Mouse (Mus musculus) layer of hippocampus, adult 8-10 months (tissue): ENCODE results near the gene Araf. TPM values are rescaled to one million over a fixed set of nuclear protein-coding genes. Genes with fewer than 3 reads are reported as not detected.
A peak's percentile ranks its signal among the peaks of the same experiment; 100 is the strongest.

Source experiments
- DNase-seq, 2 experiments: peaks; one replicate each; pipeline ENCODE4 v3.0.0; 2022; ENCODE audit warnings: low spot score in 2 of 2
- microRNA-seq, 2 experiments: library from miRNA; unstranded; fragments of <30 nt; microRNA quantifications; one replicate each; pipeline ENCODE4 v1.2.0; 2022
- total RNA-seq, 4 experiments: library from RNA; stranded (reverse); gene quantifications; 2 replicates each; pipeline ENCODE4 v1.2.4; 2022

Araf gene
- total RNA-seq, 4 experiments from 2014 or later: 188 to 200 (median 196) TPM

DNA sequence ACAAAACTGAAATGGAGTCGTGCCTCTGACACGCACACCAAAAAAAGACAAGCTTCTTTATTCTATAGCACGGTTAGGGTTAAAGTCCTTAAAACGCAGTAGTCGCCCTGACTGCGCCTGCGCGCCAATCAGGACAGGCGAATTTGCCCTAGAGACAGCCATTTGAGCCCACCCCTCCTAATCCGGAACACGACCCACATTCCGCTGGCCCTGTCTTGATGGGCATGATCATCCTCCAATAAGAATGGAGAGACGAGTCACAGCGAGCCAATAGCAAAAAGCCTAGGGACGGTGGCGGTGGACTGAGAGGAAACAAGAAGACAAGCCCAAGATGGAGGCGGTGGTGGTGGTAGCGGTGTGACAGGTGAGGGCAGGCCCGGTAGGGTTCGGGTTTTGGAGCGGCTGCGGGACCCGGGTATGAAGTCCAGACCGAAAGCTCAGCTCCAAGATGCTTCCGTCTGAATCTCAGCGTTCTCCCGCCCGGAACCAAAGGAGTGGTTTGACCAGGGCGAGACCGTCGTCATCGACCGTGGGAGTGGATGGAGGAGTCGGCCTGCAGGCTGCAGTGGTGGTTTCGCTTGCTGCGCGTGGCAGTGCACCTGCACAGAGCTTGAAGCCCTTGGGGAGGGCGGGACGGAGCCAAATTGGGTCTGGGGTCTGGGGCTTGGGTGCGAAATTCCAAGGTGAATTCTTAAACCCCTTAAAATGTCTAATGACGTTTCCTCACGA lies 50.8 kb downstream of the Araf start:
- DNase-seq: peak; percentile 91 to 95

DNA sequence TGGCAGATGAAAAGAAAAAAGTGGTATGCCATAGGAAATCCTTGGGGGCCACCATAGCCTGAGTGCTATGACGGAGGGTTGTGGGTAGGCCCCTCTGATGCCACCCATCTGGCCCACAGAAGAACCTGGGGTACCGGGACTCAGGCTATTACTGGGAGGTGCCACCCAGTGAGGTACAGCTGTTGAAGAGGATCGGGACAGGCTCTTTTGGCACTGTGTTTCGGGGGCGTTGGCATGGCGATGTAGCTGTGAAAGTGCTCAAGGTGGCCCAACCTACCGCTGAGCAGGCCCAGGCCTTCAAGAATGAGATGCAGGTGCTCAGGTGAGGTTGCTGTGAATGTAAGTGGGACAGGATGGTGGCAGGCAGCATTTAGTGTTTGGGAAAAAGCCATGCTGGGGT lies 56.2 kb downstream of the Araf start:
- DNase-seq: no peak

DNA sequence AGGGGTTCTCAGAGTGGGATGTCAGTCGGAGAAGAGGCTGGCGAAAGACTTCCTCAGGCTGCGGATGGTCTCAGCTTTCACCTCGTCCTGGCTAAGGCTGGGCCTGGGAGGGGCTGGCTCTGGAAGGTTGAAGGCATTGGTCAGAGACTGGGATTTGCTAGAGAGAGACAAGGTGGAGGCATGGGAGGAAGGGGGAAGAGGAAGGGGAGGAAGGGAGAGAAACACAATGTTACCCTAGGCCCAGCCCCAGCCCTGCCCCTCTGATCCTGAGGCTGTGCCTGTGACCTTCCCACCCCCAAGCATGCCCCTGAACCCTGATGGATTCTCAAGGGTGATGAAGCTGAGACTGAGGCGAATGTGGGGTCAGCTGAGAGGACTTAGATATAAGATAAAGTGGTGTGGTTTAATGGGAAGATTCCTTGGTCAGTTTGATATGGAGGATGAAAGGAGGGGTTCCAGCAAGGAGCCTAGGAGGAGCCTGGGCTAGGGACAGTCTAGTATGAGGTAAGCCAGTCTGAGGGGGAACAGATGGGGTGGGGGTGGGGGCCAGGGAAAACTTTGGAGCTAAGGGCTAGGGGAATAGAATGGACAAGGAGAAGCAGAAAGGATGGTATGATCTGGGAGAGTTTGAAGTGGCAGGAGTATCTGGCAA lies 64.0 kb downstream of the Araf start:
- DNase-seq: no peak

DNA sequence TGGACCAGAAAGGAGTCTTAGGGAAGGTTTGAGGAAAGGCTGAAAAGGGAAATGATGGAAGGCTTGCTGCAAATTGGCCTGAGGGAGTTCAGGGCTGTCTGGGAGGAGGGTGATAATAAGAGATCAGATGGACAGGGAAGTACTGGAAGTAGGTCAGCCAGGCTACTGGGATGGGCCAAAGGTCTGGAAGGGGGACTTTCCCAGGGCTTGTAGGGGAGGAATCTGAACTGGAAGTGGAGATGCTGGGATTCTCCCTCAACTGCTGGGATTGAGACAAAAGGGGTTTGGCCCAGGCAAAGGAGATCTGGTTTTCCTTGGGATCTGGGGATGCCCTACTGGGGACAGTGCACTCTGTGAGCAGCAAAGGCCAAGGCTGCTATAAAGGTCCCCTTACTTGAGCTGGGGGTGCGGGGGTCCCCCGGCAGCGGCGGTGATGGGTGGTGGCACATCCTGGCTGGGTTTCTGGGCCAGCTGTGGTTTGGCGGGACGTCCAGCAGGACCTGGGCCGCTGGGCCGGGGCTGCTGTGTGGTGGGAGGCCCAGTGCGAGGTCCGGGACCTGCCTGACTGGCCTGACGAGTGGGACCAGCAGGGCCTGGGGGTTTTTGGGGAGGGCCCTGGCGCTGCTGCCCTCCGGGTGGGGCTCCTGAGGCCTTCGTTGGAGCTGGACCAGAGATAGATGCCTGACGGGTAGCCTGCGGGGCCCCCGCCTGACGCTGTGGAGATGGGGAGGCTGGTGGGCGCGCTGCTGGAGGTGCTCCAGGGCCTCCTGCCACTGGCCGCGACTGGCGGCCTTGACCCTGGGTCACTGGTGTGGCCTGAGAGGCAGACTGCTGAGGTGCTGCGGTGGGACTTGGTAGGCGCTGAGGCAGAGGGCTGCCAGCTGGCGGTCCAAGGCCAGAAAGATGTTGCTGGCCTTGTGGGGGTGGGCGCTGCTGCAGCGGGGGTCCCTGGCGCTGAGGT lies 64.8 kb downstream of the Araf start:
- no peak for DNase-seq

DNA sequence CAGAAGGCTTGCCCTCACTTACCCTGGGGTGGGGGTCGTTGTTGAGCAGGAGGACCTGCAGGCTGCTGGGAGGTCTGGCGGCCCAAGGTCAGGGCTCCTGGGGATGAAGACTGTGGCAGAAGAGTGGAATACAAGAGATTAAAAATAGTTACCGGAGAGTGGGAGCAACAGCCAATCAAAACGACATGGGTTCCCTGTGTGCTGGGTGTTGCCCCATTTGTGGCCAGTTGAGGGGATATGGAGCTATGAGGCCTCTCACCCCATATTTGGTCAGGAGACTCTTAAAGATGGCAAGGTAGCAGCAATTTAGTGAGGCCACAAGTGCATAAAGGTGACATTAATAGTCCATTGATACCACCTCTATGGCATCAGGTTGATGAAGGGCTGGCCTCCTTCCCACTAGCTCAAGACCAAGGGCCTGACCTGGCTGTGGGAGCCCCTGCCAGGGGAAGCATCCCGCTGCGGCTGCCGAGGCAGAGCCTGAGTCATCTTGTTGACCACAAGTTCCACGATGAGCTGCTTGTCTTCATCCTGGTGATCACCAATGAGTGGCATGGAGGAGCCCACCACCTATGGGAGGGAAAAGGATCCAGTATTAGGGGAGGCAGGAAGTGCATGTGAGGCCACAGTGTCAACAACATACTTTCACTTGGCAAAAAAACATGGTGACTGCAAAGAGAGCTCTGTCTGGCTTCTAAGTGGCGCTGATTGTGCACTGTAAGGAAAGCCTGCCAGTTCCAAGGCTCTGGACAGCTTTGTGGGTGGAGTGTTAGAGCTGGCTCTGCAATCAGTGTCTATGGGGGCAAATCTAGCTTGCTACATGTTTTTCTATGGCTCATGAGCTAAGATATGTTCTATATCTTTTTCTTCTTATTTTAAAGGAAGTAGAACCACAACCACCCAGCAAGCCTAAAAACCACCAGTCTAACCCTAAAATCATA lies 65.8 kb downstream of the Araf start:
- DNase-seq: no peak

DNA sequence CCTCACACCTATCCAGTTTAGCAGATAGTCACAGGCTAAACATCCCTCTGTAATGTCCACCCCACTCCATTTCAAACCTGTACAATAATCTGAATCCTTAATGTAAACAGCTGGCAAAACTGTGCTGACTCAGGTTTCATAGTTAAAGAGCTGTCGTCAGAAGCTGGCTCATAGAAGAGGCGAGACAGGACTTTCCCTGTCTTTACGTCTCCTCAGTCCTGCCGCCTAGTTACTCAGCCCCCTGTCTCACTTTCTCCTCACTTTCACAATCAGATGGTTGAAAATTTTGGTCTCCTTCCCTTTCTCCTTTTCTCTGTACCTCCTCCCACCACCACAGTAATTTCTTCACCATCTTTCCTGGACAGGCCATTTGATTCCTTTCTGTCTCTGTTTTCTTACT lies 70.5 kb downstream of the Araf start:
- no peak for DNase-seq

DNA sequence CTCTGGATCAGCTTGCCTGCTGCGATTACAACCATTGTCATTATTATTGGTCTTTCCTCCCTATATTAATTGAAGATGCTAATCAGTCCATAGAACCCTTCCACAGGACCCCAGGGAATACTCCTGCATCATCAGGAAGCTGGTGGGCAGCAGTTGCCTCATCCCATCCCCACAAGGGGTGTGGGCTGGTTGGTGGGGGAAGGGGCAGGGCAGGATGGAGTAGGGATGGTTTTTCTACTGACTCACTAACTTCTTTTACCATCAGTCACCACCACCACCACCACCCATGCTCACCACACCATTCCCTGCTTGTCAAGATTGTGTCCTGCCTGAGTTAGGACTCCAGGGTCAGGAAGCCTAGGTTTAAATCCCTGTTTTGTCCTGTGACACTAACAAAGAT lies 71.6 kb downstream of the Araf start:
- DNase-seq: no peak

DNA sequence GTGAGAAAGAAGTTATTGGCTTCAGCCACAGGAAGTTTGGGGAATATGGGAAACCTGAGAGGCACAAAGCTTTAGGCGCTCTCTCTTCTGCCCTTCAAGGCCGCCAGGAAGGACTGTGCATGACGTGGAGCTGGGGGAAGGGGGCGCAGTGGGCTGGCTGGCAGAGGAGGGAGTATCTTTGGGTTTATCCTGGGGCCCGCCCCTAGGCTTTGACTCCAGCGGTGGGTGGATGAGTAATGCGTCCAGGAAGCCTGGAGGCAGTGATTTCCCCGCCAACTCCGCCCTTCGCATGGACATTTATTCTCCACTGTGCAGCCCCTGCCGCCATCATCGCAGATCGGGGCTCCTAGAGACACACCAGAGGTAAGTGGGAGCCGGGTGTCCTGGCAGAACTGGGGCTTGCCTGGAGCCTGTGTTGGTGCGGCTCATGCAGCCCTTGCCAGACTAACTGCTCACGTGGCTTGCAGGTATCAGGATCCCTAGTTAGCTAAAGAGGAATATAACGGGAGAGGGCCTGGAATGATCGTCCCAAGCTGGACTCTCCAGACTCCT lies 72.4 kb downstream of the Araf start, which contains the start of gene Timp1:
Timp1 (plus strand) TSS at position 205 of the 552 bp plus-strand sequence.
- DNase-seq: no peak

DNA sequence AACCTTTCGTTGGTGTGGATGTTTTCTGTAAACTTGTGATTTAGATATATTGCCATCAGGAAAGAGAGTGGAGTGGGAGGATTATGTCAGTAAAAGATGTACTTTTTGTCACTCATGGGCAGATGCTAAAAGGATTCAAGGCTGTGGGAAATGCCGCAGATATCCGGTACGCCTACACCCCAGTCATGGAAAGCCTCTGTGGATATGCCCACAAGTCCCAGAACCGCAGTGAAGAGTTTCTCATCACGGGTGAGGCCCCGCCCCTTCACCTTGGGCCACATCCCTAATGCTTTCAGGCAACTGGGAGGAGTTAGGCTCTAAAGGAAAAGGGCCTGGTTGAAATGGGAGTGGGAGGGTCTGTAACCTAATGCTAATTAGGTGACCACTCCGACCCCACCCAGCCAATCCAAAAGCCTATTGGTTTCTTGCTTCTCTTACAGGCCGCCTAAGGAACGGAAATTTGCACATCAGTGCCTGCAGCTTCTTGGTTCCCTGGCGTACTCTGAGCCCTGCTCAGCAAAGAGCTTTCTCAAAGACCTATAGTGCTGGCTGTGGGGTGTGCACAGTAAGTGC lies 75.4 kb downstream of the Araf start:
- no peak for DNase-seq

DNA sequence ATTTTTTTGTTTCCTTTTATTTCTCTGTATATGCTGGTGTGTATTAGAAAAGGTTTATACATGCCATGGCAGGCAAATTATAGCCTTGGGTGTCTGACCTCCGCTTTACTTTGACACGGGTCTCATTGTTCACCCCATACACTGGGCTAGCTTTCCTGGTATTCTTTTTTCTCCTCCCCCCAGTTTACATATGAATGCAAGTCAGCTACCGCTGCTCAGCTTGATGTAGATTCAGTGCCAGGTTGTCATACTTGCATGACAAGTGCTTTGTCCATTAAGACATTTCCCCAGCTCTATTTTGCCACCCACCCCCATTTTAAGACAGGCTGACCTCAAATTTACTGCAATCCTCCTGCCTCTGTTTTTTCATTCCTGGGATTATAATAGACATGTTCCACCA lies 77.6 kb downstream of the Araf start:
- no peak for DNase-seq

DNA sequence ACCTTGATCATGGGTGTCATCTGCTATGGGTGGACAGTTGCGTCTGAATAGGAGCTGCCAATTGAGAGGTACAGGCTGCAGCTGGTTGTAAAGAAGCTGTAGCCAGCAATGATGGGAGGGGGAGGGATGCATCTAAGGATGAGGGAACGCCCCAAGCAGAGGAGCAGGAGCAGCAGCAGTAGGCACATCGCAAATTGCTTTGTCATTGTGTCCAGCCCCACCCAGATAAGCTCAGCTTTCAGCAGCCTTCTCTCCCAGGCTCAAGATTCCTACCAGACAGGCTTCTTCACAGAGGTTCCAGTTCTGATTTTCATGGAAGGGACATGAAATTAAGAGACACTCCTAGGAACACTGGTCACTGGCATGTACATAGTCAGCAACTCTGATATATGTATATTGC lies 112.5 kb downstream of the Araf start:
- DNase-seq: no peak

Small RNA genes lying within 50 kb of the gene (microRNA-seq; reads per million reads assigned to microRNA genes)
- 0 reads per million in 2 experiments for gene Gm24824
- gene Mir5617: 5.4 to 9.3 reads per million in 2 experiments

Other genes starting within 250 kb of the Araf start
- gene Rgn, start 248.0 kb upstream of the Araf start, total RNA-seq: under 1 TPM in 3 of 4 experiments, not detected in 1; 0.27 to 0.39 (median 0.34) TPM
- gene Rbm10, start 180.3 kb upstream of the Araf start, total RNA-seq: 10 to 100 TPM; 40.4 to 59.9 (median 50.0) TPM
- 100 to 1,000 TPM; 133 to 165 (median 154) TPM for gene Ndufb11, start 180.2 kb upstream of the Araf start, total RNA-seq
- gene Uba1, start 139.5 kb upstream of the Araf start, total RNA-seq: 100 to 1,000 TPM; 362 to 415 (median 372) TPM
- 100 to 1,000 TPM; 185 to 215 (median 189) TPM for gene Cdk16, start 109.9 kb upstream of the Araf start, total RNA-seq
- gene Usp11, start 93.9 kb upstream of the Araf start, total RNA-seq: 100 to 1,000 TPM; 111 to 139 (median 126) TPM
- 1 to 10 TPM in 2 of 4 experiments, under 1 TPM in 1, not detected in 1; 0.55 to 3.2 (median 1.7) TPM for gene Timp1, start 72.4 kb downstream of the Araf start, total RNA-seq
- 100 to 1,000 TPM; 376 to 409 (median 395) TPM for gene Syn1, start 123.2 kb downstream of the Araf start, total RNA-seq
- gene Cfp, start 133.7 kb downstream of the Araf start, total RNA-seq: 10 to 100 TPM; 12.9 to 22.7 (median 15.9) TPM
- gene Elk1, start 152.8 kb downstream of the Araf start, total RNA-seq: 10 to 100 TPM; 55.2 to 76.3 (median 66.7) TPM
- 10 to 100 TPM; 12.5 to 16.5 (median 13.1) TPM for gene Uxt, start 164.2 kb downstream of the Araf start, total RNA-seq